Mouse (Mus musculus) limb, embryonic 14.5 days (tissue): ENCODE measurements around the gene Gm7971. TPM values are rescaled to one million over a fixed set of nuclear protein-coding genes. Genes with fewer than 3 reads are reported as not detected.
"Not testable (repeated sequence)": the region's sequence is repeated elsewhere in the genome, so short reads cannot be mapped to it uniquely, and the experiment has no call there.

ENCODE experiments used
- ATAC-seq: fragments of 200-750 bp; cut with Nextera tagmentation; 2 replicates; pipeline ENCODE4 v1.8.0; 2017; ENCODE audit warnings: low read depth, moderate number of reproducible peaks, moderate TSS enrichment; ENCODE audit not compliant: low FRiP score
- DNase-seq: peaks from one replicate; pipeline ENCODE4 v3.0.0-alpha.2; 2015; ENCODE audit warnings: low spot score
- H3K27ac ChIP-seq: fragments of 300-500 bp; sonication (generic); replicated peaks from 2 replicates; pipeline ENCODE4 v1.5.1; 2014; ENCODE audit warnings: low read depth, mild to moderate bottlenecking, low read length, moderate library complexity, mixed read lengths
- H3K27me3 ChIP-seq: fragments of 300-500 bp; sonication (generic); 2 replicates; pipeline ENCODE4 v1.6.1; 2014; ENCODE audit warnings: low read length, mixed read lengths; ENCODE audit not compliant: control insufficient read depth, insufficient read depth
- H3K36me3 ChIP-seq: fragments of 300-500 bp; sonication (generic); 2 replicates; pipeline ENCODE4 v1.6.1; 2014; ENCODE audit warnings: mild to moderate bottlenecking, low read length, moderate library complexity, mixed read lengths; ENCODE audit not compliant: control insufficient read depth, insufficient read depth
- H3K4me1 ChIP-seq: fragments of 300-500 bp; sonication (generic); 2 replicates; pipeline ENCODE4 v1.6.1; 2014; ENCODE audit warnings: antibody characterized with exemption, low read length, mixed read lengths; ENCODE audit not compliant: control insufficient read depth, insufficient read depth
- H3K4me2 ChIP-seq: fragments of 300-500 bp; sonication (generic); replicated peaks from 2 replicates; pipeline ENCODE4 v1.6.1; 2014; ENCODE audit warnings: low read depth, mild to moderate bottlenecking, low read length, moderate library complexity; ENCODE audit not compliant: severe bottlenecking
- H3K4me3 ChIP-seq: fragments of 300-500 bp; sonication (generic); replicated peaks from 2 replicates; pipeline ENCODE4 v1.5.1; 2014; ENCODE audit warnings: low read length
- H3K9ac ChIP-seq: fragments of 300-500 bp; sonication (generic); 2 replicates; pipeline ENCODE4 v1.6.1; 2014; ENCODE audit warnings: mild to moderate bottlenecking, low read depth, low read length, moderate library complexity; ENCODE audit not compliant: severe bottlenecking
- H3K9me3 ChIP-seq: fragments of 300-500 bp; sonication (generic); 2 replicates; pipeline ENCODE4 v1.6.1; 2016; ENCODE audit warnings: low read length; ENCODE audit not compliant: control insufficient read depth
- WGBS: fragments of 180-500 bp; shearing (Covaris S2); extraction: QIAGEN DNeasy Blood & Tissue Kit; methylation state at CpG from one replicate; pipeline ENCODE4 v1.1.7; 2014; 5-methylcytosine and 5-hydroxymethylcytosine counted together
- polyA plus RNA-seq, 2 experiments: library from polyadenylated mRNA; depleted of rRNA in 1 of 2; stranded (reverse) in 1 of 2; unstranded in 1 of 2; fragments of >200 nt; fragmentation: Nextera tagmentation in 1 of 2; extraction: Ambion mirVana in 1 of 2; gene quantifications; 2 replicates each; pipeline versions ENCODE4 v1.2.1 to v1.2.3; 2012 to 2014

The Gm7971 gene
- polyA plus RNA-seq (2012; rRNA removed) (not detected in 2 replicates), polyA plus RNA-seq (2014; fragmentation: Nextera tagmentation; extraction: Ambion mirVana) (not detected in 2 replicates)

DNA sequence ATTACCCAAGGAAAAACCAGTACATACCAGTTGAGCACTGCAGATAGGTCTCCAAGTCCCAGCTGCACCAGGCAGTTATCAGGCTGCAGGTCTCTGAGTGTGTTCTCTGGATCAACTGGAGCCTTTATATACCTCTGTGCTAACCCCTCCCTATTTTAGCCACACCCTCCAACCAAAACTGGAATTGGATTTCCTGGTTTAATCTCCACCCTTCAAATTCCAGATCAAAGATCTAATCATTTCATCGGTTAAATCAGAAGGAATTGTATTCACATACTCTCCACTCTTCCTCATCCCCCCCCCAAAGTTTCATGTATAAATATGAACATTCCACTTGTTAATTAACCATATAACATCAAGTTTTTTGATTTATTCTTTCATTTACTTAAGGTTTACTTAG is at the start of gene Gm7971:
Gm7971 (minus strand) TSS at position 101 of the 400 bp plus-strand sequence.
- no CpG with 5 or more reads among the region's 1 CpGs for WGBS
- H3K27me3 ChIP-seq, ATAC-seq, H3K9me3 ChIP-seq, H3K4me2 ChIP-seq, H3K27ac ChIP-seq, H3K36me3 ChIP-seq, DNase-seq, H3K4me1 ChIP-seq, H3K4me3 ChIP-seq, H3K9ac ChIP-seq: not testable (repeated sequence)

Other genes starting within 250 kb of the Gm7971 start
- not detected in 2 replicates for gene D5Ertd577e, start 138.1 kb downstream of the Gm7971 start, polyA plus RNA-seq (2012; rRNA removed)
- gene D5Ertd577e, start 138.1 kb downstream of the Gm7971 start, polyA plus RNA-seq (2014; fragmentation: Nextera tagmentation; extraction: Ambion mirVana) = not detected in 2 replicates
- gene Gm3286, start 84.1 kb downstream of the Gm7971 start, polyA plus RNA-seq (2012; rRNA removed) = not detected in 2 replicates
- not detected in 2 replicates for gene Gm3286, start 84.1 kb downstream of the Gm7971 start, polyA plus RNA-seq (2014; fragmentation: Nextera tagmentation; extraction: Ambion mirVana)
- gene Gm7978, start 141.3 kb upstream of the Gm7971 start, polyA plus RNA-seq (2012; rRNA removed) = not detected in 2 replicates
- gene Gm7978, start 141.3 kb upstream of the Gm7971 start, polyA plus RNA-seq (2014; fragmentation: Nextera tagmentation; extraction: Ambion mirVana) = not detected in 2 replicates
- gene Gm7982, start 147.1 kb upstream of the Gm7971 start, polyA plus RNA-seq (2012; rRNA removed) = not detected in 2 replicates
- gene Gm7982, start 147.1 kb upstream of the Gm7971 start, polyA plus RNA-seq (2014; fragmentation: Nextera tagmentation; extraction: Ambion mirVana) = not detected in 2 replicates
- not detected in 2 replicates for gene E330014E10Rik, start 181.1 kb upstream of the Gm7971 start, polyA plus RNA-seq (2012; rRNA removed)
- gene E330014E10Rik, start 181.1 kb upstream of the Gm7971 start, polyA plus RNA-seq (2014; fragmentation: Nextera tagmentation; extraction: Ambion mirVana) = not detected in 2 replicates